Mouse (Mus musculus) erythroblast, embryonic 14.5 days (primary cell): ENCODE data around the gene Cyp3a25.

Experiments used
- GATA1 ChIP-seq: IDR thresholded peaks from 2 replicates; pipeline ENCODE4 v1.6.1; 2012; ENCODE audit warnings: low read length, inconsistent platforms, mixed read lengths
- TAL1 ChIP-seq: IDR thresholded peaks from 3 replicates; pipeline ENCODE4 v1.6.1; 2012; ENCODE audit warnings: low read length, inconsistent platforms, mixed read lengths

DNA sequence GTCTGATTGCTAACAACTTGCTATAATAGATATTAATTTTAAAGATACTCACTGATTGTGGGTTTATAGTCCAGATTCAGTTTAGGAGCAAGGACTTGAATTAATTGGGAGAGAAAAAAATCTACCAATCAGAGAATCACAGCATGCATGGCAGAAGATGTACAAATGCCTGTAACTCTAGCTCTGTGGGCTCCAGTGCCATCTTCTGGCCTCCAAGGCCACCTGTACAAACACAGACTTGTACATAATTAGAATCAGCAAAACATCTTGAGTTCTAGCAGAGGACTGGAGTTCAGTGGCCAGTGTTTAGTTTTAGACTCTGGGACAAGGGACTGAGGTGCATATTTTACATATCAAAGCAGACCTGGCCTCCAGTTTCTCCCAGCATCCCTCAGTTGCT lies 42.3 kb downstream of the Cyp3a25 start:
- TF ChIP-seq GATA1 (no peak), TAL1 (no peak)
